Mouse (Mus musculus) embryonic facial prominence, embryonic 15.5 days (tissue): Measurements from ENCODE around the gene Tfdp1. TPM values are rescaled to one million over a fixed set of nuclear protein-coding genes. Genes with fewer than 3 reads are reported as not detected.
A peak's percentile ranks its signal among the peaks of the same experiment; 100 is the strongest.
"Not testable (repeated sequence)": the region's sequence is repeated elsewhere in the genome, so short reads cannot be mapped to it uniquely, and the experiment has no call there.

Experiments
- ATAC-seq: fragments of 200-750 bp; cut with Nextera tagmentation; 2 replicates; pipeline ENCODE4 v1.8.0; 2017; ENCODE audit warnings: low read depth, moderate TSS enrichment; ENCODE audit not compliant: insufficient number of reproducible peaks, low FRiP score, low TSS enrichment
- H3K27ac ChIP-seq: fragments of 300-500 bp; sonication (generic); replicated peaks from 2 replicates; pipeline ENCODE4 v1.5.1; 2015; ENCODE audit warnings: mild to moderate bottlenecking, inconsistent platforms
- H3K27me3 ChIP-seq: fragments of 300-500 bp; sonication (generic); 2 replicates; pipeline ENCODE4 v1.6.1; 2015; ENCODE audit warnings: inconsistent platforms
- H3K36me3 ChIP-seq: fragments of 300-500 bp; sonication (generic); 2 replicates; pipeline ENCODE4 v1.6.1; 2015; ENCODE audit warnings: mild to moderate bottlenecking, inconsistent platforms
- H3K4me1 ChIP-seq: fragments of 300-500 bp; sonication (generic); 2 replicates; pipeline ENCODE4 v1.6.1; 2015; ENCODE audit warnings: inconsistent platforms
- H3K4me2 ChIP-seq: fragments of 300-500 bp; sonication (generic); replicated peaks from 2 replicates; pipeline ENCODE4 v1.6.1; 2015; ENCODE audit warnings: mild to moderate bottlenecking, inconsistent platforms
- H3K4me3 ChIP-seq: fragments of 300-500 bp; sonication (generic); replicated peaks from 2 replicates; pipeline ENCODE4 v1.5.1; 2015; ENCODE audit warnings: mild to moderate bottlenecking, inconsistent platforms
- H3K9ac ChIP-seq: fragments of 300-500 bp; sonication (generic); 2 replicates; pipeline ENCODE4 v1.6.1; 2015; ENCODE audit warnings: inconsistent platforms
- H3K9me3 ChIP-seq: fragments of 300-500 bp; sonication (generic); replicated peaks from 2 replicates; pipeline ENCODE4 v1.6.1; 2016; ENCODE audit warnings: inconsistent platforms
- WGBS: fragments of 180-500 bp; shearing (Covaris S2); methylation state at CpG from one replicate; pipeline ENCODE4 v1.1.7; 2015; 5-methylcytosine and 5-hydroxymethylcytosine counted together
- polyA plus RNA-seq: library from polyadenylated mRNA; unstranded; fragments of >200 nt; fragmentation: Nextera tagmentation; extraction: Ambion mirVana; gene quantifications from 2 replicates; pipeline ENCODE4 v1.2.1, GENCODE M21; 2015

Gene Tfdp1
- polyA plus RNA-seq, 1 experiment from 2014 or later = 154 TPM

DNA sequence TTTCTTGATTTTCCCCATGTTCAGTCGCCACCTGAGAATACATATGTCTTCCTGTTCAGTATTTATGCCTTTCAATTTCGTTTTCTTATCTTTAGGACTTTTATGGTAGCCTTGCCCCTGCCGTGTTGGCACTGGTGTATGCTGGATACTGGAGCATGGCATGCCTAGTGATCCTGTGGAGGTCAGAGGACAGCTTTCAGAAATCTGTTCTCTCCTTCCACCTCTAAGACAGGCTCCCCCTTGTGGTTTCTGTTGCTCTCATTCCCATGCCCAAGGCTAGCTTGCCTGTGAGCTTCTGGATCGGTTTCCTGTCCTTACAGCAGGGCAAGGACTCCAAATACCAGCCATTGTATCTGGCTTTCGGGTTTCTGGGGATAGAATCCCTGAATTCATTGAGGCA, 12.0 kb upstream of the Tfdp1 start:
- Histone ChIP-seq H3K27me3 (no peaks in the 10 kb centered on the region), H3K4me3 (no peak overlapping the region), H3K4me2 (no peak overlapping the region), H3K27ac (no peak overlapping the region), H3K9me3 (no peaks in the 10 kb centered on the region), H3K36me3 (peaks cover 8% of the 10 kb centered on the region; the same call in 1 of the 2 replicates), H3K4me1 (no peaks in the 10 kb centered on the region), H3K9ac (no peak overlapping the region)
- WGBS = 35% methylated on average over 5 of the region's 5 CpGs
- no peak for ATAC-seq

DNA sequence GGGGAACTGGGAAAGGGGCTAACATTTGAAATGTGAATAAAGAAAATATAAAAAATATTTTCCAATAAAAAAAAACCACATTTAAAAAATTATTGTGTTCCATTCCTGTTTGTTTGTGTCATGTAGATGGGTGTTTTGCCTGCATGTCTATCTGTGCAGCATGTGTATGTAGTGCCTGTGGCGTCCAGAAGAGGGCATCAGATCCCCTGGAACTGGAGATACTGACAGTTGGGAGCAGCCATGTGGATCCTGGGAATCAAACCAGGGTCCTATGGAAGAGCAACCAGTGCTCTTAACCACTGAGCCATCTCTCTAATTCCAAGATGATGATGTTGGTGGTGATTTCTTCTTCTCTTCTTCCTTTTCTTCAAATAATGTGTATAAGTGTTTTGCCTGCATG, 3.9 kb upstream of the Tfdp1 start:
- ATAC-seq = no peak
- H3K27me3 ChIP-seq = no peaks in the 10 kb centered on the region
- WGBS = 39% methylated on average over 1 of the region's 1 CpGs
- no peak overlapping the region for H3K9ac ChIP-seq
- H3K4me3 ChIP-seq = no peak overlapping the region
- H3K4me1 ChIP-seq = 0 out of 2 replicates have a peak, but pooled peaks cover 3% of the 10 kb centered on the region
- no peaks in the 10 kb centered on the region for H3K9me3 ChIP-seq
- no peaks in the 10 kb centered on the region for H3K36me3 ChIP-seq
- no peak overlapping the region for H3K27ac ChIP-seq
- H3K4me2 ChIP-seq = no peak overlapping the region

DNA sequence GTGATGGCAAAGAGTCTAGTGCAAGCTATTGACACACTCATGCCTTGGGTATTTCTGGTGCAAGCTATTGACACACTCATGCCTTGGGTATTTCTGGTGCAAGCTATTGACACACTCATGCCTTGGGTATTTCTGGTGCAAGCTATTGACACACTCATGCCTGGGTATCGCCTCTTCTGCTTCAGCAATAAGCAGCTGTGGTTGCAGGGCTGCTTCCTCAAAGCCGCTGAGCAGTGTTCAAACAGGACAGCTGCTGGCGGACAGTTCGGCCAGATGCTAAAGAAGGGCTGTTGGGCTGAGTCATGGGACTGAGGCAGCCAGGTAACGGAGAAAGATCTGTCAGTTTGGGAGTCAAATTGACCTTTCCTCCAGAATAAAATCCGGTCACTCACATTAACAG, 1.3 kb upstream of the Tfdp1 start:
- Histone ChIP-seq H3K4me1 (peaks cover 19% of the 10 kb centered on the region), H3K36me3 (peaks cover 16% of the 10 kb centered on the region)
- ATAC-seq, H3K27me3 ChIP-seq, H3K9ac ChIP-seq, H3K4me2 ChIP-seq, H3K27ac ChIP-seq, H3K4me3 ChIP-seq, H3K9me3 ChIP-seq: not testable (repeated sequence)
- WGBS = 78% methylated on average over 6 of the region's 6 CpGs

DNA sequence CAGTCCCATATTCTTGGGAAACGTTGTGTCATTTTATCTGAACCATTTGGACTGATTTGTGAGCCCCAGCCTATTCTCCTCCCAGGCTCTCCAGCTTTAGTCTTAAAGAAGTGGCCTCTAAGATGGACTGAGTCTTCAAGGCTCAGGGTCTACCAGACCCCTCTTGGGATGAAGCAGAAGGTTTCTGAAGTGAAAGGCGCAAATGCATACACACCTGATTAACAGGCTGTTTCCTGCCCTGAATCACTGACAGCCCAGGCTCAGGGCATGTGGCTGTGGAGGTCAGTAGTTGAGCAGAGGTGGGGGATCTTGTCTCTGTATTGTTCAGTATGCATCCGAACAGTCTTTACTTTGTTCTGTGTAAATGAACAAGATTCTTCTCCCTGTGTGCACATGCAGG, 873 bp upstream of the Tfdp1 start:
- Histone ChIP-seq H3K4me3 (peak overlapping the region; percentile 83), H3K4me2 (peak overlapping the region; percentile 74; the same call in 1 of the 2 replicates), H3K9ac (no peak overlapping the region), H3K36me3 (peaks cover 20% of the 10 kb centered on the region), H3K27ac (no peak overlapping the region; the same call in 1 of the 2 replicates), H3K27me3 (no peaks in the 10 kb centered on the region), H3K4me1 (peaks cover 19% of the 10 kb centered on the region), H3K9me3 (no peaks in the 10 kb centered on the region)
- 78% methylated on average over 3 of the region's 3 CpGs for WGBS
- no peak for ATAC-seq

DNA sequence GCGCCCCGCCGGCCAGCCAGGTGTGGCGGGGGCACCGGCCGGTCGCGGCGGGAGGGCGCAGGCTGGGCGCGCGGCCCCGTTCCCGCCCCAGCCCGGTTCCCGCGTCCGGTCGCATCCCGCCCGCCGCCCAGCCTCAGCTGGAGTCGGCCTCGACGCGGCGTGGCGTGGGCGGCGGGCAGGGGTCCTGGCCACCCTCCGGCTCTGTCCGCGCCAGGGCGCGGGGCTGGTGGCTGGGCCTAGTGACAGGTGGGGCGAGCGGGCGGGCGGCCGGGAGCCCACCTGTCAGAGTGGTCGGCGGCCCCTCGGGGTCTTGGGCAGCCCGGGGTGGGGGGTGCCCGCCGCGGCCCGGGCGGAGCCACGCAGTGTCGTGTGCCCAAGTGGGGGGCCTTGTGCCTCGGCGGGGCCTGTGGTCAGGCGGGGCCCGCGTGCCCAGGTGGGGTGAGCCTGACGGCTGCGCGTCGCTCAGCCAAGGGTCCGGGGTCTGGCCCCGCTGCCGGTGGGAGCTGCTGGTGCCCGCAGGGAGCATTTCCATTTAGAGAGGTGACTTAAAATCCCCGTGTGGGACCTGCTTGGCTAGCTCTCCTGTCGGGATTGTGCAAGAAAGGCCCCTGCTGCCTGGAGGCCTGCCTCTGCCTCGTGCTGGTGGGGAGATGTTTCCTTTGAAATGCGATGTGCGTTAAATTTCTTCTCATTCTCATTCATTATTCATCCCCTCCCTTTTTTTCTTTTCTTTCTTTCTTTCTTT, 522 bp downstream of the Tfdp1 start:
- H3K4me3 ChIP-seq = peak overlapping the region; percentile 83

DNA sequence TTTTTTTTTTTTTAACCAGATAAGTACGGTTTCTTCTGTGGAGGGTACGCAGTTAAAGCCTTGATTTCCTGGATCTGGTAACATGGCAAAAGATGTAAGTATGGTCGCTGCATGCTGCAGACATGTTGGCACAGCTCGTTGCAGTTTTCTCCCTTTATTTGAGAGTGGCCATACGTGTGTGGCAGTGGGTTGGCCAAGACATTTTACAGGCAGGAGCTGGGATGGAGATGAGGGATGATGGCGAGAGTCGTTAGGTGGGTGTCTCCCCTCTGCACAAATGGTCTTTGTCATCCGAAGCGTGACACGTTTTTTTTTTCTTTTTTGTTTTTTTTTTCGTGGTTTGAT, 1.1 kb downstream of the Tfdp1 start:
- Histone ChIP-seq H3K36me3 (peaks cover 39% of the 10 kb centered on the region), H3K4me2 (peak overlapping the region; percentile 74), H3K9ac (peak overlapping the region; percentile 97; the same call in 1 of the 2 replicates), H3K27me3 (no peaks in the 10 kb centered on the region), H3K4me3 (peak overlapping the region; percentile 83), H3K27ac (peak overlapping the region; percentile 66; the same call in 1 of the 2 replicates), H3K9me3 (no peaks in the 10 kb centered on the region), H3K4me1 (peaks cover 19% of the 10 kb centered on the region)
- no peak for ATAC-seq
- WGBS = under 1% methylated on average over 11 of the region's 11 CpGs

More for the DNA sequence above, 522 bp downstream of the Tfdp1 start:
- Histone ChIP-seq H3K27ac (peak overlapping the region; percentile 66), H3K9me3 (no peaks in the 10 kb centered on the region), H3K36me3 (peaks cover 34% of the 10 kb centered on the region), H3K4me2 (peak overlapping the region; percentile 74), H3K9ac (peak overlapping the region; percentile 97), H3K27me3 (no peaks in the 10 kb centered on the region), H3K4me1 (peaks cover 19% of the 10 kb centered on the region)
- WGBS = under 1% methylated on average over 60 of the region's 70 CpGs
- ATAC-seq = peak; percentile 44

DNA sequence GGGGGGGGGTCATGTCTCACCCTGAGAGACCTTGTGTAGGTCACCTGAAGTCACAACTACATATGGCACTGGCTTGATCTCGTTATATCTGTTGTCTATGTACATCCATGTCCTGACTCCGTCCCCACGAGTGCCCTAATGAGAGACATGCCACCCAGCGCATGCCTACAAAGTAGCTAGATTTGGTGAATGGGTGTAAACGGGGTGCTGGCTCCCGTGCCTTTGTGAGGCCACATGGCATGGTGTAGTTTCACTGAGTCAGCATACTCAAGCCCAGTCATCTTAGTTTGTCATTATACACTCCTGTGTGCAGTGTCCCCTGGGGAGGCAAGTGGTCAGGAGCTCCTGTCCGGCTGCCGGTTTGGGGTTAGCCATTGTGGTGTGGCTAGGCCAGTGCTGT, 2.1 kb downstream of the Tfdp1 start:
- no peak overlapping the region for H3K27ac ChIP-seq
- H3K36me3 ChIP-seq = peaks cover 50% of the 10 kb centered on the region
- peak overlapping the region; percentile 83 for H3K4me3 ChIP-seq
- WGBS = 75% methylated on average over 8 of the region's 8 CpGs
- no peak for ATAC-seq
- H3K9ac ChIP-seq = no peak overlapping the region
- peak overlapping the region; percentile 74 for H3K4me2 ChIP-seq
- H3K9me3 ChIP-seq = no peaks in the 10 kb centered on the region
- peaks cover 19% of the 10 kb centered on the region for H3K4me1 ChIP-seq
- H3K27me3 ChIP-seq = no peaks in the 10 kb centered on the region

DNA sequence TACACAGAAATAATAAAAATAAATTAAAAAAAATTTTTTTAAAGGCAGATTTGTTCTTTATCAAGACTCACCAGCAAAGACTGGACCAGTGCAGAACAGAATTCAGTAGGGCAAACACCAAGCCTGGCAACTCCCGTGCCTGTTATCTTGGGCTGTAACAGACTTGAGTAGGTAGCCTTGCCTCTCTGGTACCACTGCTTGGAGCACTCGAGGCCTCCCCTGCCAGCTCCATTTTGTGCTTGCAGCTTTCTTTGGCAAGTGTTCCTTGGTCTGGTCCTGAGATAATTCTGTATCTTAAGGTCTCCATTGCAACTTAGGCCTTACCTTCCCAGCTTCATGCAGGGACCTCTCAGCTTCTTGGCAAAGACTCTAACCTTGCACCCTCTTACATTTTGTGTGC, 3.8 kb downstream of the Tfdp1 start:
- peaks cover 19% of the 10 kb centered on the region for H3K4me1 ChIP-seq
- ATAC-seq = no peak
- no peak overlapping the region for H3K4me3 ChIP-seq
- H3K9me3 ChIP-seq = no peaks in the 10 kb centered on the region
- no peak overlapping the region for H3K4me2 ChIP-seq
- no peak overlapping the region for H3K27ac ChIP-seq
- H3K36me3 ChIP-seq = peaks cover 67% of the 10 kb centered on the region
- WGBS = 89% methylated on average over 2 of the region's 2 CpGs
- H3K9ac ChIP-seq = no peak overlapping the region
- H3K27me3 ChIP-seq = no peaks in the 10 kb centered on the region

DNA sequence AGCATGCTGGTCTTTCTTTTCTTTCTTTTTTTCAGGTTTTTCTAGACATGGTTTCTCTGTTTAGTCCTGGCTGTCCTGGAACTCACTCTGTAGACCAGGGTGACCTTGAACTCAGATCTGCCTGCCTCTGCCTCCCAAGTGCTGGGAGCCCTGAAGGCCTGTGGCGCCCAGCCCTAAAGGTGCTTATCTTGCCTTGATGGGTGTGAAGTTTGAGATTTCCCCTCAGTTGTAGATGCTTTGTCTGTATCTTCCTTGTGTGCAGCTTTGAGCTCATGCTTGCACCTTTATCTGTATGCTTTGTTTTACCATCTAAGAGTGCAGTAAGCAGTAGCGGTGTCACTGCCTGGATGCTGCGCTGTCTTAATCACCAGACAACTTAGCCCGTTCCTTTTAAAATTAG, 4.6 kb downstream of the Tfdp1 start:
- H3K4me2 ChIP-seq = no peak overlapping the region
- no peaks in the 10 kb centered on the region for H3K27me3 ChIP-seq
- no peak for ATAC-seq
- no peak overlapping the region for H3K4me3 ChIP-seq
- peaks cover 17% of the 10 kb centered on the region for H3K4me1 ChIP-seq
- no peak overlapping the region for H3K9ac ChIP-seq
- WGBS = 94% methylated on average over 4 of the region's 4 CpGs
- no peaks in the 10 kb centered on the region for H3K9me3 ChIP-seq
- no peak overlapping the region for H3K27ac ChIP-seq
- H3K36me3 ChIP-seq = peaks cover 74% of the 10 kb centered on the region

DNA sequence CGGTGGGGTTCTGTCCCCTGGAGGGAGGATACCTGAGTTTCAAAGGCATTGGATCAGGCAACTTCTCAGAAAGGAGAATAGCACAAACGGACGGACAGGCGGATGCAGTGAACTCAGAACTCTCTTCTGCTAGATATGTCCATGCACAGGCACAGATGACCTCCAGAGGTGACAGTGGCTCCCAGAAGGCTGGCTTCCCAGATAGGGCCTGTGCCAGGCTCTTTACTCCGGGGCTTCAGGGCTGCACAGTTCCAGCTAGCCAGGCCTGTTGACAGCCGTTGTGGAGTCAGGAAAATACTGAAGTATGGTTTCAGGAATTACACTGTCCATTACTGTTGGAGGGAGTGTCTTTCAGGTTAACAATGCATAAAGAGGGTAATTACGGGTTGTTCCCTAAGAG, 11.5 kb downstream of the Tfdp1 start:
- Histone ChIP-seq H3K4me2 (no peak overlapping the region), H3K27me3 (no peaks in the 10 kb centered on the region), H3K9ac (no peak overlapping the region), H3K4me1 (0 out of 2 replicates have a peak, but pooled peaks cover 8% of the 10 kb centered on the region), H3K4me3 (no peak overlapping the region), H3K27ac (no peak overlapping the region), H3K36me3 (peaks cover 94% of the 10 kb centered on the region), H3K9me3 (no peaks in the 10 kb centered on the region)
- ATAC-seq = no peak
- WGBS = 83% methylated on average over 7 of the region's 7 CpGs

DNA sequence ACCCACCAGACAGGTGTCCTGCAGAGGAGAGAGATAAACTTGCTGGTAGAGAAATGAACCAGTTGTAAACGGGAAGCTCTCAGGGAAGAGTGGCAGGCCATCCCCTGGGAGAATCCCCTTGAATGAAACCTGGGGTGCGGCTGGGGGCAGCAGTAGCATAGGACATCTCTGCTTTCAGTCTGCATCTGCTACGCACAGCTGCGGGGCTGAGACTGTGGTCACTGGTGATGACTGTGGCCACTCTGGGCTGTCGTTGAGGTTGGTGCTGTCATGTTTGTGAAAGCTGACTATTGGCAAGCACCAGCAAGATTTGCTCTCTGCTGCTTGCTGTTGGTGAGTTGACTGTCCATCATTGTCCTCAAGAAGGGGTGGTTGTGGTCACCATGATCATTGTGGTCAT, 13.0 kb downstream of the Tfdp1 start:
- no peak overlapping the region for H3K4me2 ChIP-seq
- H3K27ac ChIP-seq = no peak overlapping the region

DNA sequence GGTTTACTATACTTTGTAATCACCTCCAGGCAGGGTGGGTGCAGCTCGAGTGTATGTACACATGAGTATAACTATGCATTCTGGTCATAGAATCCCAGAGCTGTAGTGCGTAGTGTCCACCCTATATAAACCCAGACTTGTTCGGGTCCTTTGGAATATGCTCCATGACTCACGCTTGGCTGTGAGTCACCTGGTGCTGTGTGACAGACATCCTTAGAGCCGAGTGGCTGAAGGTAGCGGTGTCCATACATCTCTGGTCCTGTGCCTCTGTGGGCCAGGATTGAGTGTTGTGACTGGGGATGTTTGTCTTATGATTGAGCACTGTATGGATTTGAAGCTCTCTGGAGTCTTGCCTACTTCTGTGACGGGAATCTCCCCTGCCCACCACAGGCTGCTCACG, 14.1 kb downstream of the Tfdp1 start:
- Histone ChIP-seq H3K4me1 (0 out of 2 replicates have a peak, but pooled peaks cover 8% of the 10 kb centered on the region), H3K4me3 (no peak overlapping the region), H3K27ac (no peak overlapping the region), H3K36me3 (peaks cover 93% of the 10 kb centered on the region), H3K9me3 (no peaks in the 10 kb centered on the region), H3K27me3 (no peaks in the 10 kb centered on the region), H3K4me2 (no peak overlapping the region), H3K9ac (no peak overlapping the region)
- ATAC-seq = no peak
- WGBS = 79% methylated on average over 8 of the region's 8 CpGs

More for the DNA sequence above, 13.0 kb downstream of the Tfdp1 start:
- no peak for ATAC-seq
- Histone ChIP-seq H3K27me3 (no peaks in the 10 kb centered on the region), H3K4me1 (0 out of 2 replicates have a peak, but pooled peaks cover 8% of the 10 kb centered on the region), H3K9me3 (no peaks in the 10 kb centered on the region), H3K4me3 (no peak overlapping the region), H3K36me3 (peaks cover 93% of the 10 kb centered on the region), H3K9ac (no peak overlapping the region)
- WGBS = 73% methylated on average over 5 of the region's 5 CpGs
